Mouse (Mus musculus) lung, postnatal 0 days (tissue): ENCODE results near the gene Nme4. TPM values are rescaled to one million over a fixed set of nuclear protein-coding genes. Genes with fewer than 3 reads are reported as not detected.

Source experiments
- ATAC-seq: fragments of 200-750 bp; cut with Nextera tagmentation; 2 replicates; pipeline ENCODE4 v1.8.0; 2017; ENCODE audit warnings: moderate library complexity
- DNase-seq: peaks from one replicate; pipeline ENCODE4 v3.0.0-alpha.2; 2016; ENCODE audit warnings: low spot score
- H3K27ac ChIP-seq: fragments of 300-500 bp; sonication (generic); 2 replicates; pipeline ENCODE4 v1.5.1; 2014; ENCODE audit warnings: antibody characterized with exemption, mild to moderate bottlenecking, low read length, mixed read lengths
- H3K27me3 ChIP-seq: fragments of 300-500 bp; sonication (generic); replicated peaks from 2 replicates; pipeline ENCODE4 v1.6.1; 2014; ENCODE audit warnings: low read length, mixed read lengths; ENCODE audit not compliant: insufficient read depth
- H3K36me3 ChIP-seq: fragments of 300-500 bp; sonication (generic); 2 replicates; pipeline ENCODE4 v1.6.1; 2014; ENCODE audit warnings: low read length, mixed read lengths; ENCODE audit not compliant: insufficient read depth
- H3K4me1 ChIP-seq: fragments of 300-500 bp; sonication (generic); 2 replicates; pipeline ENCODE4 v1.6.1; 2014; ENCODE audit warnings: antibody characterized with exemption, low read depth, low read length, mixed read lengths; ENCODE audit not compliant: insufficient read depth
- H3K4me2 ChIP-seq: fragments of 300-500 bp; sonication (generic); replicated peaks from 2 replicates; pipeline ENCODE4 v1.6.1; 2014; ENCODE audit warnings: low read depth, mild to moderate bottlenecking, low read length, moderate library complexity, mixed read lengths
- H3K4me3 ChIP-seq: fragments of 300-500 bp; sonication (generic); 2 replicates; pipeline ENCODE4 v1.5.1; 2014; ENCODE audit warnings: low read depth, low read length
- H3K9ac ChIP-seq: fragments of 300-500 bp; sonication (generic); replicated peaks from 2 replicates; pipeline ENCODE4 v1.6.1; 2014; ENCODE audit warnings: low read depth, mild to moderate bottlenecking
- H3K9me3 ChIP-seq: fragments of 300-500 bp; sonication (generic); 2 replicates; pipeline ENCODE4 v1.6.1; 2016; ENCODE audit warnings: low read length, mixed read lengths
- CTCF ChIP-seq: IDR thresholded peaks from 2 replicates; pipeline ENCODE4 v1.5.1; 2016; ENCODE audit warnings: antibody characterized with exemption, mild to moderate bottlenecking
- EP300 ChIP-seq: IDR thresholded peaks from 2 replicates; pipeline ENCODE4 v1.6.1; 2016; ENCODE audit warnings: antibody characterized with exemption, mild to moderate bottlenecking, control low read depth
- WGBS: fragments of 180-500 bp; shearing (Covaris S2); extraction: QIAGEN DNeasy Blood & Tissue Kit; methylation state at CpG from one replicate; pipeline ENCODE4 v1.1.7; 2014; 5-methylcytosine and 5-hydroxymethylcytosine counted together
- polyA plus RNA-seq: library from polyadenylated mRNA; unstranded; fragments of >200 nt; fragmentation: Nextera tagmentation; extraction: Ambion mirVana; gene quantifications from 2 replicates; pipeline ENCODE4 v1.2.1, GENCODE M21; 2015

The Nme4 gene
- polyA plus RNA-seq, 1 experiment from 2014 or later: 9.2 TPM

GRCm38 (mm10) chr17:26057278-26057677 is 38.1 kb downstream of the Nme4 start:
- Histone ChIP-seq H3K9ac (no peak overlapping the region), H3K4me1 (no peaks in the 10 kb centered on the region), H3K4me2 (no peak overlapping the region), H3K4me3 (no peak overlapping the region), H3K36me3 (no peaks in the 10 kb centered on the region), H3K27ac (peak overlapping the region; percentile 38; the same call in 1 of the 2 replicates), H3K27me3 (no peaks in the 10 kb centered on the region), H3K9me3 (no peaks in the 10 kb centered on the region)
- 86% methylated on average over 8 of the region's 8 CpGs for WGBS
- no peak for ATAC-seq
- TF ChIP-seq CTCF (no peak), EP300 (no peak)
- DNase-seq: no peak

- WGBS: 76% methylated on average over 6 of the region's 6 CpGs
- Histone ChIP-seq H3K4me2 (no peak overlapping the region), H3K36me3 (no peaks in the 10 kb centered on the region), H3K4me3 (no peak overlapping the region), H3K4me1 (no peaks in the 10 kb centered on the region), H3K27ac (no peak overlapping the region), H3K27me3 (no peaks in the 10 kb centered on the region), H3K9ac (no peak overlapping the region), H3K9me3 (no peaks in the 10 kb centered on the region)
- DNase-seq: no peak
- no peak for ATAC-seq
- TF ChIP-seq EP300 (no peak), CTCF (no peak)
These were observed 40.2 kb downstream of the Nme4 start for GRCm38 (mm10) chr17:26055164-26055563.

- no peak overlapping the region for H3K9ac ChIP-seq
- H3K27me3 ChIP-seq: no peaks in the 10 kb centered on the region
- DNase-seq (no peak), ATAC-seq (no peak)
- no peaks in the 10 kb centered on the region for H3K9me3 ChIP-seq
- H3K27ac ChIP-seq: no peak overlapping the region
- TF ChIP-seq EP300 (no peak), CTCF (no peak)
- no peaks in the 10 kb centered on the region for H3K4me1 ChIP-seq
- no peak overlapping the region for H3K4me3 ChIP-seq
- H3K36me3 ChIP-seq: no peaks in the 10 kb centered on the region
- WGBS: 74% methylated on average over 17 of the region's 17 CpGs
- H3K4me2 ChIP-seq: no peak overlapping the region
These were observed 41.1 kb downstream of the Nme4 start for GRCm38 (mm10) chr17:26054133-26054845.

DNA sequence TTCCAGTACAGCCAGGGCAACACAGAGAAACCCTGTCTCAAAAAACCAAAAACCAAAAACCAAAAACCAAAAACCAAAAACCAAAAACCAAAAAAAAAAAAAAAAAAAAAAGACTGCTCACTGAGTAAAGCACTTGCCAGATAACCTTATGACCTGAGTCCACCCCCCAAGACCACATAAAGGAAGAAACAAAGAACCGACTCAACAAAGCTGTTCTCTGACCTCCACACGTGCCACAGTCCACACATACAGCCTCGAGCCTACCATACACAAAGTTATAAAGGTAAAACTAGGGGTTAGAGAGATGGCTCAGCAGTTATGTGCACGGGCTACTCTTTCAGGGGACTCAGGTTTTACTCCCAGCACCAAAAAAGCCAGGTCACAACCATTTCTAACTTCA is 42.7 kb downstream of the Nme4 start:
- WGBS: 57% methylated on average over 4 of the region's 4 CpGs
- DNase-seq (no peak), ATAC-seq (no peak)
- Histone ChIP-seq H3K36me3 (no peaks in the 10 kb centered on the region), H3K9ac (no peak overlapping the region), H3K9me3 (no peaks in the 10 kb centered on the region), H3K4me1 (no peaks in the 10 kb centered on the region), H3K4me3 (no peak overlapping the region), H3K4me2 (no peak overlapping the region), H3K27me3 (no peaks in the 10 kb centered on the region), H3K27ac (no peak overlapping the region)
- TF ChIP-seq CTCF (no peak), EP300 (no peak)

- TF ChIP-seq CTCF (no peak), EP300 (no peak)
- no peak overlapping the region for H3K9ac ChIP-seq
- no peaks in the 10 kb centered on the region for H3K9me3 ChIP-seq
These were observed 43.3 kb downstream of the Nme4 start for GRCm38 (mm10) chr17:26052074-26052473.

DNA sequence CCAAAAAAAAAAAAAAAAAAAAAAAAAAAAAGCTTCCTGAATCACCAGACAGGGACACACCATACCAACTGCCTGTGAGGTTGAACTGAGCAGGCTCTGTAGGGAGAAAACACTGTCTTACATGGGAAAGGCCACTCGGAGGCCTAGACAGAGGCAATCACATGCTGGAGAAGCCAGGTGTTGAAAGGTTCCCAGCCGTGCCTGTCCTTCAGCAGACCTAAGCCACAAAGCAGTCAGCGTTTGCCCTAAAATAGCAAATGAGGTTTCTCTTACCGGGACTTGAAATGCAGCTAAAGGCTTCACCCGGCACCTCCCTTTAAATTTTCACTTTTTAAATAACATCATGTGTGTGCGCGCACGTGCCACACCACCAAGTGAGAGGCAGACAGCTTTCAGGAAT is 47.3 kb downstream of the Nme4 start:
- H3K27me3 ChIP-seq: no peaks in the 10 kb centered on the region
- H3K27ac ChIP-seq: no peak overlapping the region
- ATAC-seq: no peak
- no peak overlapping the region for H3K4me2 ChIP-seq
- 87% methylated on average over 8 of the region's 8 CpGs for WGBS
- no peak overlapping the region for H3K9ac ChIP-seq
- DNase-seq: no peak
- no peaks in the 10 kb centered on the region for H3K9me3 ChIP-seq
- peaks cover 9% of the 10 kb centered on the region; the same call in 1 of the 2 replicates for H3K4me1 ChIP-seq
- no peaks in the 10 kb centered on the region for H3K36me3 ChIP-seq
- TF ChIP-seq CTCF (no peak), EP300 (no peak)
- no peak overlapping the region for H3K4me3 ChIP-seq

More at GRCm38 (mm10) chr17:26052074-26052473, 43.3 kb downstream of the Nme4 start:
- Histone ChIP-seq H3K4me1 (no peaks in the 10 kb centered on the region), H3K4me3 (no peak overlapping the region), H3K27ac (no peak overlapping the region), H3K36me3 (no peaks in the 10 kb centered on the region), H3K27me3 (no peaks in the 10 kb centered on the region), H3K4me2 (no peak overlapping the region)
- DNase-seq (no peak), ATAC-seq (no peak)
- WGBS: 80% methylated on average over 4 of the region's 4 CpGs
